Mouse (Mus musculus): ENCODE measurements around the gene Mal. TPM values are rescaled to one million over a fixed set of nuclear protein-coding genes. Genes with fewer than 3 reads are reported as not detected.

The Mal gene
- polyA plus RNA-seq, 1 experiment from 2014 or later, result 1.2 TPM

DNA sequence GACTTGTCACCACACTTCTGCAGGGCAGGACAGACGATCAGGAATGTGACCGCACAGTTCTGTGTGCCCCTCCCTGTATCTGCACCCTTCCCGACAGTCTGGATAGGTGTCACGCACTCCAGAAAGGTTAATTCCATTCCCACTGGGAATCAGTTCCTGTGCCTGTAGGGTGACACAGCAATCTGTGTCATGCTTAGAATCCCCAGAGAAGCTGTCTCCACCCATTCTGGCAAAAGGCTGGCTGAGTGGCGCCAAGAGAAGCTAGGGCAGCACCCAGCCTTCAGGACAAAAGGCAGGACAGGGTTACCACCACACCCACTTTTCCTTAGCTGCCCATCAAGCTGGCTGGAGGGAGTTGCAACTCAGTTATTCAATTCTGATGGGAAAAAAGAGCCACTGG is 6.6 kb downstream of the Mal start:
- Histone ChIP-seq H3K9ac (no peak overlapping the region), H3K4me3 (no peak overlapping the region), H3K4me2 (no peak overlapping the region), H3K36me3 (ENCODE audit: poor library complexity, severe bottlenecking) (no peaks in the 10 kb centered on the region), H3K27me3 (peaks cover 36% of the 10 kb centered on the region), H3K4me1 (no peaks in the 10 kb centered on the region), H3K9me3 (replicated peaks) (no peaks in the 10 kb centered on the region), H3K27ac (no peak overlapping the region)
- no peak for ATAC-seq
- WGBS, result 78% methylated on average over 5 of the region's 5 CpGs

DNA sequence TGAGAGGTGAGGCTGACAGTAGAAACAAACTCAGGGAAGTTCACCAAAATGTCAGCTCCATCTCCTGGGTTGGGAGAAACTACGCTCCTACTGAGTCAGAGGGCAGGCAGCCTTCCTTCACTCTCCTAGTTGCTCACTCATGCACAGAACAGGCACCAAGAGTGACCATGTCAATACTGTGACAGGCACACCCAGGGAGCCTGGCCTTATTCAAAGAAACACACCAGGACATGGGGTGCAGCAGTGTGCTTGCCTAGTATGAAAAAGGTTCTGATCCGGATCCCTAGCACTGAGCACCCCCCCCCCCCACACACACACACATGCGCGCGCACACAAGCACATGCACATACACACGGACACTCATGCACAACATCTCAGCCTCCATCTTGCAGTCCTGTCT is 8.3 kb downstream of the Mal start:
- Histone ChIP-seq H3K27me3 (peaks cover 19% of the 10 kb centered on the region), H3K36me3 (ENCODE audit: poor library complexity, severe bottlenecking) (no peaks in the 10 kb centered on the region), H3K27ac (no peak overlapping the region), H3K9ac (no peak overlapping the region), H3K4me2 (no peak overlapping the region), H3K4me1 (no peaks in the 10 kb centered on the region), H3K4me3 (no peak overlapping the region), H3K9me3 (replicated peaks) (no peaks in the 10 kb centered on the region)
- ATAC-seq, result no peak
- WGBS, result 90% methylated on average over 6 of the region's 6 CpGs

DNA sequence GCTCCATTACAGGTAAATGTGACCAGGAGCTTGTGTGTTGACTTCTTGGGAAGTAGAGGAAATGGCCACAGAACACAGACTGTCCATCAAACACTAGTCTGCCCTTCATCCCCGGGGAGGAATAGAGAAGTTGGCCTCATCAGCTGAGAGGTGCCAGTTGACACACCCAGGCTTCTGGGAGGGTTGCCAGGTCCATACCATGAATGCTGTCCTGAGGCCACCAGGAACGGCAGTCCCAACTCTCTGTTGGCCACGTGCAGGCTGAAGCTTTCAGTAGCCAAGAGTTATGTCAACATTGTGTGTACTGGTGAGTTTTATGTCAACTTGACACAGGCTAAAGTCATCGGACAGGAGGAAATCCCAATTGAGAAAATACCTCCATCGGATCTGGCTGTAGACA is 9.6 kb downstream of the Mal start:
- WGBS, result 78% methylated on average over 5 of the region's 5 CpGs
- Histone ChIP-seq H3K4me3 (no peak overlapping the region), H3K27me3 (peaks cover 7% of the 10 kb centered on the region; the same call in 1 of the 2 replicates), H3K36me3 (ENCODE audit: poor library complexity, severe bottlenecking) (no peaks in the 10 kb centered on the region), H3K4me1 (no peaks in the 10 kb centered on the region), H3K27ac (no peak overlapping the region), H3K9me3 (replicated peaks) (no peaks in the 10 kb centered on the region), H3K4me2 (no peak overlapping the region), H3K9ac (no peak overlapping the region)
- ATAC-seq, result no peak

GRCm38 (mm10) chr2:127643728-127644704 is 12.5 kb downstream of the Mal start:
- H3K9ac ChIP-seq, result no peak overlapping the region
- WGBS, result 76% methylated on average over 19 of the region's 19 CpGs
- H3K27me3 ChIP-seq, result no peaks in the 10 kb centered on the region
- no peak overlapping the region for H3K27ac ChIP-seq
- H3K36me3 ChIP-seq (ENCODE audit: poor library complexity, severe bottlenecking), result no peaks in the 10 kb centered on the region
- H3K4me1 ChIP-seq, result no peaks in the 10 kb centered on the region
- ATAC-seq, result no peak
- H3K9me3 ChIP-seq (replicated peaks), result no peaks in the 10 kb centered on the region
- no peak overlapping the region for H3K4me2 ChIP-seq
- no peak overlapping the region for H3K4me3 ChIP-seq

DNA sequence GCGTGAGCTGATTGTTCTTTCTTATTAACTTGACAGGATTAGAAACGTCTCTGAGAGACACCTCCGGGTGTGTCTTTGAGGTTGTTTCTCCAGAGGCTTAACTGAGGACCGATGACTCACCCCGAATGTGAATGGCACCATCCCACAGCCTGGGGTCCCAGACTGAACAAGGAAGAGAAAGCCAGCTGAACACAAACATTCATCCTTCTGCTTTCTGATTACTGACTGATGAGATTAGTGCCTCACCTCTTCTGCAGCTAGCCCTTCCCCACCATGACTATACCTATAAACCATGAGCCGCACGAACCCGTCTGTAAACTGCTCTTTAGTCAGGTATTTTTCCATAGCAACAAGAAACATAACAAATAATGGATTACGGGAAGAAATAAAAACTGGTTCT is 17.5 kb downstream of the Mal start:
- no peaks in the 10 kb centered on the region for H3K4me1 ChIP-seq
- no peaks in the 10 kb centered on the region for H3K27me3 ChIP-seq
- ATAC-seq, result no peak
- no peaks in the 10 kb centered on the region for H3K36me3 ChIP-seq (ENCODE audit: poor library complexity, severe bottlenecking)
- H3K4me3 ChIP-seq, result no peak overlapping the region
- H3K27ac ChIP-seq, result no peak overlapping the region
- H3K4me2 ChIP-seq, result no peak overlapping the region
- H3K9ac ChIP-seq, result no peak overlapping the region
- H3K9me3 ChIP-seq (replicated peaks), result no peaks in the 10 kb centered on the region
- 65% methylated on average over 9 of the region's 9 CpGs for WGBS

GRCm38 (mm10) chr2:127635581-127635980 is 20.9 kb downstream of the Mal start:
- Histone ChIP-seq H3K36me3 (ENCODE audit: poor library complexity, severe bottlenecking) (no peaks in the 10 kb centered on the region), H3K4me1 (no peaks in the 10 kb centered on the region), H3K27me3 (no peaks in the 10 kb centered on the region), H3K27ac (no peak overlapping the region), H3K4me3 (no peak overlapping the region), H3K4me2 (no peak overlapping the region), H3K9me3 (replicated peaks) (no peaks in the 10 kb centered on the region), H3K9ac (no peak overlapping the region)
- ATAC-seq, result no peak
- 83% methylated on average over 6 of the region's 6 CpGs for WGBS

DNA sequence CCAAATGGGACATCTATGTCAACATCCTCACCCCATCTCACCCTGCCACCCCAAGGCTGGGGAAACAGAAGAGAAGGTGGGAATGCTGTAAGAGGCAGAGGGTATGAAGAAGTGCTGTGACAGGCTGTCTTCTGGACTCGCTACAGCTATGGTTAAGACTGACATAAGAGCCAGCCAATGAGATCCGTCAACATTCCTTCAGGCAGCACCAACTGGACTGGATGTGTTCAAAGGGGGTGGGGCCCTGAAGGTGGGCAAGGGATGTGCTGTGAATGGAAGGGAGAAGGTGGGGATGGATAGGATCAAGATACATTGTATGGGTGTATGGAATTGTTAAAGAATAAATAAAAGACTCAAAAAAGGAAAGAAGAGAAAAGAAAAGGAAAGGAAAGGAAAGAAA is 23.9 kb downstream of the Mal start:
- Histone ChIP-seq H3K9ac (no peak overlapping the region), H3K4me3 (no peak overlapping the region), H3K27me3 (no peaks in the 10 kb centered on the region), H3K9me3 (replicated peaks) (no peaks in the 10 kb centered on the region), H3K27ac (no peak overlapping the region), H3K4me1 (no peaks in the 10 kb centered on the region), H3K4me2 (no peak overlapping the region), H3K36me3 (ENCODE audit: poor library complexity, severe bottlenecking) (no peaks in the 10 kb centered on the region)
- ATAC-seq, result no peak
- 53% methylated on average over 2 of the region's 2 CpGs for WGBS

DNA sequence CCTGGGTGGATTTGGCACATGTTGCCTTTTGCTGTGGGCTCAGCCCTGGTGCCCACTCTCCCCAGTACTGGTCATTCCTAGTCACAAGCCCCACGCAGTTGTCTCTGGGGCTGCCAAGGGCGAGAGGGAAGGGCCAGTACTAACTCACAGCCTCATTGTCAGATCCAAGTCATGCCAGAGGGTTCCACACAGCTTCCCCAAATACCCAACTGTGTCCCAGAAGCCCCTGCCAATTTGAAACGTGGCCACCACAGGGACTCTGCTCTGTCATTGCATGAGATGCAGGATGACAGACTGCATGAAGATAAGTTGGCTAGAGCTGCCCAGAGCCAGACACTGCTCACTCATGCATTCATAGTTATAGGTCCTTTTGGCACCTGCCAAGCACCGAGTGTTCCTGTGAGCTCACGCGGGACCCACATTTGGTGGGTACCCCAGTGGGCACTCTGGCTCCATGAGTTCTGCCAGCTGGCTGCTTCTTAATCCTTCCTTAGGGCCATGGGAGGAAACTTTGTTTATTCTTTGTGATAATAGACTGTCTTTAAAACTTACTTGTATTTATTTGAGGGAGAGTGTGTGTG is 28.4 kb downstream of the Mal start:
- no peak overlapping the region for H3K27ac ChIP-seq
- H3K36me3 ChIP-seq (ENCODE audit: poor library complexity, severe bottlenecking), result no peaks in the 10 kb centered on the region
- no peaks in the 10 kb centered on the region for H3K4me1 ChIP-seq
- H3K4me2 ChIP-seq, result no peak overlapping the region
- H3K4me3 ChIP-seq, result no peak overlapping the region
- H3K27me3 ChIP-seq, result no peaks in the 10 kb centered on the region
- ATAC-seq, result no peak
- no peaks in the 10 kb centered on the region for H3K9me3 ChIP-seq (replicated peaks)
- 83% methylated on average over 6 of the region's 6 CpGs for WGBS
- H3K9ac ChIP-seq, result no peak overlapping the region

DNA sequence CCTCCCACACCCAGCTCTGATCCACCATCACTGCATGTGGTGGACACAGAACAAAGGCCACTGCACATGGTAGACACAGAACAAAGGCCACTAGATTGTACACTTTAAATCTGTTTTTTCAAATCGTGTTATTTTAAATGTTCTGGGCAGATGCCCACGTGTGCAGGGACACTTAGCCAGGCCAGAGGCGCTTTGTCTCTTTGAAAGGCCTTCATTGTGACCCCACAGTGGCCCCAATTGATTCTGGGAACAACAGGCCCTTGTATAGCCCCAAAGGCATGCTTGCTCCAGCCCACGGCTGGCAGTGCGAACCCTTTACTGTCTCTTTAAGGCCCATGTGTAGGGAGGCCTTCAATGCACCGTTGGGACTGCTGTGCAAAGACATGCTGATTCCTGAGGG is 29.1 kb downstream of the Mal start:
- Histone ChIP-seq H3K36me3 (ENCODE audit: poor library complexity, severe bottlenecking) (no peaks in the 10 kb centered on the region), H3K27ac (no peak overlapping the region), H3K4me2 (no peak overlapping the region), H3K27me3 (no peaks in the 10 kb centered on the region), H3K4me3 (no peak overlapping the region), H3K4me1 (no peaks in the 10 kb centered on the region), H3K9ac (no peak overlapping the region), H3K9me3 (replicated peaks) (no peaks in the 10 kb centered on the region)
- no peak for ATAC-seq
- 38% methylated on average over 6 of the region's 6 CpGs for WGBS

GRCm38 (mm10) chr2:127625659-127626058 is 30.8 kb downstream of the Mal start:
- Histone ChIP-seq H3K9me3 (replicated peaks) (no peaks in the 10 kb centered on the region), H3K27me3 (no peaks in the 10 kb centered on the region), H3K36me3 (ENCODE audit: poor library complexity, severe bottlenecking) (no peaks in the 10 kb centered on the region), H3K9ac (no peak overlapping the region), H3K4me2 (no peak overlapping the region), H3K4me1 (no peaks in the 10 kb centered on the region), H3K27ac (no peak overlapping the region), H3K4me3 (no peak overlapping the region)
- 76% methylated on average over 5 of the region's 5 CpGs for WGBS
- ATAC-seq, result no peak

DNA sequence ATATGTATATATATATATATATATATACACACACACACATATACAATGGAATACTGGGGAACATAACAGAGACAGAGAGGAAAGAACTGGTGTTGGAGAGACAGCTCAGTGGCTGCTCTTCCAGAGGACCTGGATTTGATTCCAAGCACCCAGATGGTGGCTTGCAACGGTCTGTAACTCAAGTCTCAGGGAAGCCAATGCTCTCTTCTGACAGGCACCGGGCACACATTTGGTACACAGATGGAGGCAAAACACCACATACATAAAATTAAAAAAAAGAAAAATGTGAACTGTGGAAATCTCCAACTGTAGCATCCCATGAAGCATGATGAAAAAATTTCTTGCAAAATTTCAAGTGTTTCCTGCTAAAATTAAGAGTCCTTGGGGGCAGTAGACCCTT is 31.7 kb downstream of the Mal start:
- no peaks in the 10 kb centered on the region for H3K9me3 ChIP-seq (replicated peaks)
- no peak overlapping the region for H3K9ac ChIP-seq
- H3K27me3 ChIP-seq, result no peaks in the 10 kb centered on the region
- H3K36me3 ChIP-seq (ENCODE audit: poor library complexity, severe bottlenecking), result no peaks in the 10 kb centered on the region
- no peaks in the 10 kb centered on the region for H3K4me1 ChIP-seq
- WGBS, result 86% methylated on average over 2 of the region's 2 CpGs
- no peak overlapping the region for H3K4me3 ChIP-seq
- no peak for ATAC-seq
- H3K27ac ChIP-seq, result no peak overlapping the region
- no peak overlapping the region for H3K4me2 ChIP-seq

DNA sequence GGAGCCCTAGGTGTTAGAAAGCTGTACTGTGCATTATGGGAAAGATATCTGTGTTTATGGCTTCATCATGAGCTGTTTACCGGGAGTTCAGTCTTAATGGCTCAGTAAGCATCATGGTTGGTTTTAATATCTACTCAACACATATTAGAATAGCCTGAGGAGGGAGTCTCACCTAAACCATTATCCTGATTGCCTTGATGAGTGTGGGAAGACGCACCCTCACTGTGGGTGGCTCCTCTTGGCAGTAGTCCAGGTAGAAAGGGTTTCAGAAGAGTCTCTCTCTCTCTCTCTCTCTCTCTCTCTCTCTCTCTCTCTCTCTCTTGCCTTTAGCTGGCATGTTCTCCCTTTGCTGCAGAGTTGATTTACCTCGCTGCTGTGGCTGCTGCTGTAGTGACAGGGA is 34.4 kb downstream of the Mal start:
- no peaks in the 10 kb centered on the region for H3K4me1 ChIP-seq
- no peak overlapping the region for H3K4me2 ChIP-seq
- no peaks in the 10 kb centered on the region for H3K9me3 ChIP-seq (replicated peaks)
- H3K9ac ChIP-seq, result no peak overlapping the region
- ATAC-seq, result no peak
- no peaks in the 10 kb centered on the region for H3K36me3 ChIP-seq (ENCODE audit: poor library complexity, severe bottlenecking)
- no peaks in the 10 kb centered on the region for H3K27me3 ChIP-seq
- H3K4me3 ChIP-seq, result no peak overlapping the region
- 51% methylated on average over 3 of the region's 3 CpGs for WGBS
- no peak overlapping the region for H3K27ac ChIP-seq

Measured in forebrain, embryonic 13.5 days (tissue).